Mouse (Mus musculus) stomach, embryonic 14.5 days (tissue): Measurements from ENCODE around the gene Lpar5. TPM values are rescaled to one million over a fixed set of nuclear protein-coding genes. Genes with fewer than 3 reads are reported as not detected.
A peak's percentile ranks its signal among the peaks of the same experiment; 100 is the strongest.
"Not testable (repeated sequence)": the region's sequence is repeated elsewhere in the genome, so short reads cannot be mapped to it uniquely, and the experiment has no call there.

Experiments used
- ATAC-seq: fragments of 200-750 bp; cut with Nextera tagmentation; 2 replicates; pipeline ENCODE4 v1.8.0; 2017; ENCODE audit warnings: low read depth, moderate TSS enrichment; ENCODE audit not compliant: insufficient number of reproducible peaks, insufficient read depth, low FRiP score
- H3K27ac ChIP-seq: fragments of 300-500 bp; sonication (generic); 2 replicates; pipeline ENCODE4 v1.5.1; 2014; ENCODE audit warnings: mild to moderate bottlenecking, low read length, moderate library complexity, mixed read lengths
- H3K27me3 ChIP-seq: fragments of 300-500 bp; sonication (generic); 2 replicates; pipeline ENCODE4 v1.6.1; 2014; ENCODE audit warnings: low read length, control low read depth, mixed read lengths; ENCODE audit not compliant: control insufficient read depth, insufficient read depth
- H3K36me3 ChIP-seq: fragments of 300-500 bp; sonication (generic); 2 replicates; pipeline ENCODE4 v1.6.1; 2014; ENCODE audit warnings: mild to moderate bottlenecking, control low read depth, low read length, moderate library complexity, mixed read lengths; ENCODE audit not compliant: control insufficient read depth, insufficient read depth
- H3K4me1 ChIP-seq: fragments of 300-500 bp; sonication (generic); 2 replicates; pipeline ENCODE4 v1.6.1; 2014; ENCODE audit warnings: low read length, control low read depth, mixed read lengths; ENCODE audit not compliant: control insufficient read depth, insufficient read depth
- H3K4me2 ChIP-seq: fragments of 300-500 bp; sonication (generic); replicated peaks from 2 replicates; pipeline ENCODE4 v1.6.1; 2014; ENCODE audit warnings: low read depth, low read length, control low read depth
- H3K4me3 ChIP-seq: fragments of 300-500 bp; sonication (generic); 2 replicates; pipeline ENCODE4 v1.5.1; 2014; ENCODE audit warnings: low read depth, low read length, control low read depth
- H3K9ac ChIP-seq: fragments of 300-500 bp; sonication (generic); replicated peaks from 2 replicates; pipeline ENCODE4 v1.6.1; 2014; ENCODE audit warnings: low read depth, mild to moderate bottlenecking, control low read depth, low read length, moderate library complexity, mixed read lengths
- H3K9me3 ChIP-seq: fragments of 300-500 bp; sonication (generic); 2 replicates; pipeline ENCODE4 v1.6.1; 2016; ENCODE audit warnings: low read depth, low read length, control low read depth; ENCODE audit not compliant: control insufficient read depth
- WGBS: fragments of 180-500 bp; shearing (Covaris S2); extraction: QIAGEN DNeasy Blood & Tissue Kit; methylation state at CpG from one replicate; pipeline ENCODE4 v1.1.7; 2014; 5-methylcytosine and 5-hydroxymethylcytosine counted together
- polyA plus RNA-seq: library from polyadenylated mRNA; unstranded; fragments of >200 nt; fragmentation: Nextera tagmentation; extraction: Ambion mirVana; gene quantifications from 2 replicates; pipeline ENCODE4 v1.2.1, GENCODE M21; 2014

Lpar5 gene
- polyA plus RNA-seq, 1 experiment from 2014 or later = 1.2 TPM

DNA sequence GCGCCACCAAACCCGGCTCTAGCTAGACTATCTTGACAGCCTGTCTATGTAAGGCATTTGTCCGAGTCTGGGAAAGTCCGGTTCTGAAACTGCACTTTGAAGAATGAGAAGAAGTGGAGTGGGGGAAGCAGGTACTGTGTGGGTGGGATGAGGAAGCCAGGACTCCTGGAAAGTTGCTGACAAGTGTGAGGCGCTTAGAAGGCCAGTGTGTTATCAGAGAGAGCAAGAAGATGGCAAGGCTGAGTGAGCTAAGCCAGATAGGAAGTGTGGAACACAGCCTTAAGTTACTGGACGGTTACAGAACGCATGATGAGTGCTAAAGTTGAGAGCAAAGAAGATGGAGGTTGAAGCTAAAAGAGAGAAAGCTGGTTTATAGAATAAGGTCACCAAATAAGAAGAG, 25.6 kb upstream of the Lpar5 start:
- Histone ChIP-seq H3K9ac (no peak overlapping the region), H3K4me3 (no peak overlapping the region), H3K9me3 (no peaks in the 10 kb centered on the region), H3K4me1 (no peaks in the 10 kb centered on the region; the same call in 1 of the 2 replicates), H3K4me2 (no peak overlapping the region), H3K36me3 (peaks cover 26% of the 10 kb centered on the region), H3K27me3 (no peaks in the 10 kb centered on the region), H3K27ac (no peak overlapping the region)
- ATAC-seq = no peak
- whole genome bisulfite sequencing = 95% methylated on average over 7 of the region's 7 CpGs

DNA sequence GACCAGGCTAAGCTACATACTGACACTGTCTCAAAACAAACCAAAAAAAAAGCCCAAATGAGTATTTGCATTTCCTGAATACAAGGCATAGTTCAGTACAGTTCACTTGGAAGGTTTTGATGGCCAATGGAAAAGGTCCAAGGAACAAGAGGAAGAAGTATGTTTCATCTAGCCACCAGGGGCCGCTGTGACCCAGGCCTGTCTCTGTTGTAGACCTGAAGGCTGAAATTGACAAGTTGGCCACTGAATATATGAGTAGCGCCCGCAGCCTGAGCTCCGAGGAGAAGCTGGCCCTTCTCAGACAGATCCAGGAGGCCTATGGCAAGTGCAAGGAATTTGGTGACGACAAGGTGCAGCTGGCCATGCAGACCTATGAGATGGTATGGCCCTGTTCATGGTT, 21.0 kb upstream of the Lpar5 start:
- H3K36me3 ChIP-seq = peaks cover 62% of the 10 kb centered on the region
- WGBS = 32% methylated on average over 5 of the region's 5 CpGs

DNA sequence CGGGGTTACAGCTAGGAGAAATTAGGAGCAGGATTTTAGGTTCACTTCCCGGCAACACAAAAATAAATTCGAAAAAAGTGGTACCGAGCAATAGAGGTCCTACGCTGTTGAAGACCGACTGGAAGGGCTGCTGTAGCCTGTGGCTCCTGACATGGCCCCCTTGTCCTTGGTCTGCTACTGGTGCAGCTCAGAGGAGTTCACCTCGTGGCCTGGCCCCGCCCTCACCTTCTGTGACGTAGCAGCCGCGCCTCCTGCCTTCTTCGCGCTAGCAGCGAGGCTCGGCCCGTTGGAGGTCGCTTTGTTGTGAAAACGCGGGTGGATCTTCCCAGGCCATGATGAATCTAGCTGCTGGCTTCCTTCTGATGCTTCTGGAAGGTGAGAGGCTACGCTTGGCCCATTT, 18.0 kb upstream of the Lpar5 start, which contains the start of gene Acrbp:
Gene Acrbp, plus strand, starts transcription at position 12 of the 400 bp plus-strand sequence.
- Histone ChIP-seq H3K27me3 (no peaks in the 10 kb centered on the region), H3K9me3 (no peaks in the 10 kb centered on the region), H3K4me1 (no peaks in the 10 kb centered on the region), H3K4me3 (no peak within 1 kb of the TSS), H3K36me3 (peaks cover 65% of the 10 kb centered on the region), H3K27ac (no peak within 1 kb of the TSS), H3K4me2 (no peak within 1 kb of the TSS), H3K9ac (no peak within 1 kb of the TSS)
- WGBS = 30% methylated on average over 20 of the region's 20 CpGs
- 0 out of 2 replicates have a peak, but pooled peaks have one; percentile 17 for ATAC-seq

More for the DNA sequence above, 21.0 kb upstream of the Lpar5 start:
- Histone ChIP-seq H3K9me3 (no peaks in the 10 kb centered on the region), H3K4me1 (no peaks in the 10 kb centered on the region), H3K27me3 (no peaks in the 10 kb centered on the region), H3K4me3 (no peak overlapping the region), H3K4me2 (no peak overlapping the region), H3K27ac (no peak overlapping the region), H3K9ac (no peak overlapping the region)
- ATAC-seq = 0 out of 2 replicates have a peak, but pooled peaks have one; percentile 37

DNA sequence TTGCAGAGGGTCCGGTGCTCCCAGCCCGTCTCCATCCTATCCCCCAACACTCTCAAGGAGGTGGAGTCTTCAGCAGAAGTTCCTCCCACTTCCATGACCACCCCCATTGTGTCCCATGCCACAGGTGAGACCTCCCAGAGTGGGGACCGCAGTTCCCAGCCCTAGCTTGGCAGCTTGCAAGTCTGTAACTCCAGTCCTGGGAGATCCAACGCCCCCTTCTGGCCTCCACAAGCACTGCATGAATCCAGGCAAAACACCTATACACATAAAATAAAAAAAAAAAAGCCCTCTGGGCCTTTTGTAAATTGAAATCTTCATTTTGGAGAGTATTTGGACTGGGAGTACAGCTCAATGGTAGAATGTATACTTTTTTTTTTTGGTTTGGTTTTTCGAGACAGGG, 16.5 kb upstream of the Lpar5 start:
- ATAC-seq = no peak
- no peaks in the 10 kb centered on the region for H3K27me3 ChIP-seq
- H3K9ac ChIP-seq = no peak overlapping the region
- no peaks in the 10 kb centered on the region for H3K4me1 ChIP-seq
- no peak overlapping the region for H3K4me2 ChIP-seq
- H3K27ac ChIP-seq = no peak overlapping the region
- H3K4me3 ChIP-seq = no peak overlapping the region
- peaks cover 60% of the 10 kb centered on the region for H3K36me3 ChIP-seq
- no peaks in the 10 kb centered on the region for H3K9me3 ChIP-seq
- 63% methylated on average over 5 of the region's 5 CpGs for WGBS

DNA sequence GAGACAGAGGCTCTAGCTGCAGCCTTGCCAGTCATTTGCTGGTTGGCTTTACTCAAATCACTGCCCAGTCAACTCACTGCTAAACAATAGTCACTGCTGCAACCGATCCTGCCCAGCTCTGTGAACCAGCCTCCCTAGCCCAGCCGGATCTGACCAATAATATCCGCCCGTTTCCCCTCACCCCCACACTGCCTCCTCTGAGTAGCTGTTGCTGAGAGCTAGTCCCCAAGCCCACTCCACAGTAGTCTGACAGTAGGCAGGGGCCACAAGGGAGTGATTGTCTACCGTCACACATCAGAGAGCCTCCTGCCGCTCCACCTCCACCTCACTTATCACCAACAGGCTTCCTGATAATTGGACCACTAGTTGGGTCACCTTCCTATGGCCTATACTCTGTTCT, 6.2 kb upstream of the Lpar5 start:
- H3K9ac ChIP-seq = no peak overlapping the region
- H3K27me3 ChIP-seq = no peaks in the 10 kb centered on the region
- H3K4me1 ChIP-seq = no peaks in the 10 kb centered on the region
- H3K36me3 ChIP-seq = no peaks in the 10 kb centered on the region
- H3K27ac ChIP-seq = no peak overlapping the region
- no peak overlapping the region for H3K4me3 ChIP-seq
- ATAC-seq = no peak; the same call in 1 of the 2 replicates
- H3K9me3 ChIP-seq = no peaks in the 10 kb centered on the region
- H3K4me2 ChIP-seq = no peak overlapping the region
- 33% methylated on average over 6 of the region's 6 CpGs for WGBS

DNA sequence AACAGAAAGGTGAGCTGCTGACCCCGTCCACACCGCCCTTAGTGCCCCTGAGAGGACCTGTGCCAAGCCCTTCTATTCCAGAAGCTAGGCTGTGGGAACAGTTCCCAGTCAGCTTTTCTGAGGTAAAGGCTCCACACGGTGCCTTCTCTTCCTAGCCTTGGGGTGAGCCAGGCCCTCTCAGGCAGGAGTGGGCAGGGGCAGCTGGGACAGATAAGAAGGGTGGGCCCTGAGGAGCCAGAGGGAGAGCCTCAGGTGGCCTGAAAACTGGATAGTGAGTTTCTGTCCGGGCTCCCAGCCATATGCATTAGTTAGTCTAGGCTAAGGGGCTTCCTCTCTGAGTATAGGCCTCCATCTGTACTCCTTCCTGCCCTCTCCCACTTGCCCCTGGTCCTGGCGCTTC, 5.2 kb upstream of the Lpar5 start:
- no peak for ATAC-seq
- WGBS = 83% methylated on average over 5 of the region's 5 CpGs
- H3K4me1 ChIP-seq = no peaks in the 10 kb centered on the region

DNA sequence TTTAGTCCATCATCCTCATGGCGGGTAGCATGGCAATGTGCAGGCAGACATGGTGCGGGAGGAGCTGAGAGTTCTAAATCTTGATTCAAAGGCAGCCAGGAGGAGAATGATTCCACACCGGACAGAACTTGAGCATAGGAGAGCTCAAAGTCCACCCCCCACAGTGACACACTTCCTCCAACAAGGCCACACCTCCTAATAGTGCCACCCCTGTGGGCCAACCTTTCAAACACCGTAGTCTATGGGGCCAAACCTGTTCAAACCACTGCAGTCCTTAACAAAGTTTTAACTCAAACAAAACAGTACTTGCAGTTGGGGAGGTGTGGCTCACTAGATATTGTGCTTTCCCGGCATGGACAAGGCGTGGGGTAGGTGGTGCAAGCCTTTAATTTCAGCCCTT, 3.8 kb upstream of the Lpar5 start:
- WGBS = 78% methylated on average over 6 of the region's 6 CpGs
- H3K9ac ChIP-seq = no peak overlapping the region
- no peak for ATAC-seq
- H3K4me2 ChIP-seq = no peak overlapping the region
- H3K4me3 ChIP-seq = no peak overlapping the region
- H3K36me3 ChIP-seq = no peaks in the 10 kb centered on the region
- no peaks in the 10 kb centered on the region for H3K9me3 ChIP-seq
- H3K27me3 ChIP-seq = no peaks in the 10 kb centered on the region
- H3K4me1 ChIP-seq = no peaks in the 10 kb centered on the region
- no peak overlapping the region for H3K27ac ChIP-seq

More for the DNA sequence above, 5.2 kb upstream of the Lpar5 start:
- Histone ChIP-seq H3K4me3 (no peak overlapping the region), H3K9ac (no peak overlapping the region), H3K36me3 (no peaks in the 10 kb centered on the region), H3K4me2 (no peak overlapping the region), H3K27me3 (no peaks in the 10 kb centered on the region), H3K27ac (no peak overlapping the region), H3K9me3 (no peaks in the 10 kb centered on the region)

DNA sequence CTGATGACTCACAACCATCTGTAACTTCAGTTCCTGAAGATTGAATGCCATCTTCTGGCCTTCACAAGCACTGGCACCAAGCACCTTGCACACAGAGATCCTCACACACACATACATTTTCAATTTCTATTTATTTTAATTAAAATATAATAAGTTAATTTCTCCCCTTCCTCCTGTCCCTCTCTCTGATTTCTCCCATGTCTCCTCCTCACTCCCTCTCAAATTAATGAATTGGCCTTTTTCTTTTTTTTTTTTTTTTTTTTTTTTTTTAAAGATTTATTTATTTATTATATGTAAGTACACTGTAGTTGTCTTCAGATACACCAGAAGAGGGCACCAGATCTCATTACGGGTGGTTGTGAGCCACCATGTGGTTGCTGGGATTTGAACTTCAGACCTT, 2.5 kb upstream of the Lpar5 start:
- H3K4me2 ChIP-seq, H3K27me3 ChIP-seq, H3K4me1 ChIP-seq, H3K4me3 ChIP-seq, ATAC-seq, H3K9ac ChIP-seq, H3K27ac ChIP-seq, H3K36me3 ChIP-seq, H3K9me3 ChIP-seq: not testable (repeated sequence)
- WGBS = no CpG with 5 or more reads among the region's 1 CpGs

DNA sequence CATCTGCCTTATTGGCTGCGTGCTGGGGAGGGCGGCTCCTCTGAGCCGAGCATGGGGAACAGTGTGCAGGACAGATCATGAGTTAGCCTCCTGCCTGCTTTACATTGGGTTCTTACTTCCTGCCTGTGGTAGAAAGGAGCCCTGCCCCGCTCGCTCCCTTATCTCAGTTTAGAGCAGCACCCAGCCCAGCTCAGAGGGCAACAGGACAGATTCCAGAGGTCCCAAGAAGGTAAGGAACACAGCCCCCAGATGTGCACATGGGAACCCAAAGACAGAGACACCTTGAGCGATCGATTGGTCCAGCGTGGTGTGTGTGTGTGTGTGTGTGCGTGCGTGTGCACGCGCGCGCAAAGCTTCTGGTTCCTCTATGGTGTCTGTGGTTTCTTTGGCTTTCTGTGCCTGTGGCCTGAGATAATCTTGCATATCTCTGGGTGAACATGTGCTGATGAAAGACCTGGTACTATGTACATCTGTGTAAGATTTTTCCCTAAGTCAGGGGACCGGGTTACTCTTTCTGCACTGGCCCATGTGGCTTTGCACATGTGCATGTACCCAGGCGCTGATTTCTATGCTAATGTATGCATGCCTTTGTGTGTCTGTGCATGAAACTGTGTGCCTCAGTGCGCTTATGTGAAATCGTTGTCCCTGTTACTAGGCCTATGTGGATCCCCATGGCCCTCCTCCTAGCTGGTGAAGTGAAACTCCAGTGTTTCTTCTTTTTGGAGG, 3.6 kb downstream of the Lpar5 start:
- Histone ChIP-seq H3K27ac (peak overlapping the region; percentile 61; the same call in 1 of the 2 replicates), H3K4me2 (no peak overlapping the region), H3K4me1 (no peaks in the 10 kb centered on the region), H3K9me3 (no peaks in the 10 kb centered on the region), H3K27me3 (no peaks in the 10 kb centered on the region), H3K36me3 (no peaks in the 10 kb centered on the region), H3K9ac (no peak overlapping the region), H3K4me3 (no peak overlapping the region)
- ATAC-seq = peak; percentile 73
- 82% methylated on average over 18 of the region's 18 CpGs for WGBS
